Mouse (Mus musculus): ENCODE results near the gene Wbp2nl. TPM values are rescaled to one million over a fixed set of nuclear protein-coding genes. Genes with fewer than 3 reads are reported as not detected.

Wbp2nl gene
- polyA plus RNA-seq, 2 experiments: 0.10 to 0.11 TPM

DNA sequence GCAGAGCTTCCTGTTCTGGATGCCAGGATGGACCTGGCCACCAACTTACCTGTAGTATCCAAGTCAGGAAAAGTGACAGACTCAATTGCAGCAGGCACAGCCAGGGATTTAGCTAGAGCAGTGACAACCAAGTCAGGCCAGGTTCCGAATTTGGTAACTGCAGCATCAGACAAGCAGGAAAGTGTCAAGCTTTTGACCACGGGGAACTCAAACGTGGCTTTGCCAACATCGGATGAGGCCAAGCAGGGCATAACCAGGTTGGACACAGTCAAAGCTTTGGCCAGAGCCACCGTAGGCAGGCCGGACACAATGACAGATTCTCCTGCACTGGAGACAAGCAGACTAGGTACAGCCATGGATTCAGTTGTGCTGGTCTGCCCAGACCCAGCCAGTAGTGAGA, 26.5 kb upstream of the Wbp2nl start:
- DNase-seq (ENCODE audit: low read depth in 3 of 3, low spot score in 3 of 3): no peak
- Histone ChIP-seq H3K4me3 (ENCODE audit: insufficient read depth in 1 of 2, low read depth in 2 of 2, low read length in 2 of 2) (no peak overlapping the region), H3K36me3 (replicated peaks; ENCODE audit: control insufficient read depth, insufficient read depth, low read depth) (no peaks in the 10 kb centered on the region), H3K27ac (no peak overlapping the region), H3K4me1 (replicated peaks; ENCODE audit: control insufficient read depth in 2 of 2, insufficient read depth in 2 of 2, low read length in 1 of 2) (no peaks in the 10 kb centered on the region), H3K9me3 (ENCODE audit: control insufficient read depth, low read length) (no peaks in the 10 kb centered on the region), H3K9ac (replicated peaks) (no peak overlapping the region), H3K27me3 (ENCODE audit: control insufficient read depth, insufficient read depth, low read length) (peaks cover 42% of the 10 kb centered on the region), H3K4me2 (ENCODE audit: low read depth) (no peak overlapping the region)
- WGBS (ENCODE audit: insufficient replicate concordance): 56% methylated on average over 6 of the region's 6 CpGs
- no peak for ATAC-seq (ENCODE audit: insufficient read depth)
- TF ChIP-seq EP300 (IDR thresholded peaks at IDR 0.05; ENCODE audit: low read depth) (no peak), CTCF (IDR thresholded peaks at IDR 0.05; ENCODE audit: low read depth) (no peak)

DNA sequence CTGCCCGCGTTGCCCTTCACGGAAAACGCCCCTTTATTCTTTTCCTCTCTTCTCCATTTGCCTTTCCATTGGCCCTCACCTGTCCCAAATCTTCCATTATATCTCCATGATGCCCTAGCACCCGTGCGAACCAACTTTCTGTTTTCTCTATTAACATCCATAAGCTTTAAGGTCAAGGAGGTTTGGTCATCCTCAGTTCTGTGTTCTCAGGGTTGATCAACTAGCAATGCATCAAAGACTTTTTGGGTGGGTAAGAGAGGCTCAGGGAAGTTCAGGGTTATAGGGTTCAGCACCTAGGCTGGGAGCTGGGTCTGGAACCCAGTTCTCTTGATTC, 24.2 kb upstream of the Wbp2nl start, which contains the start of gene Sept3:
Gene Sept3, plus strand, starts transcription at position 301 of the 334 bp plus-strand sequence.
- 22% methylated on average over 6 of the region's 6 CpGs for WGBS (ENCODE audit: insufficient replicate concordance)
- peak within 1 kb of the TSS in 1 of 2 experiments; percentile 42; a peak in 2 of 4 replicates for H3K4me3 ChIP-seq (ENCODE audit: insufficient read depth in 1 of 2, low read depth in 2 of 2, low read length in 2 of 2)
- peaks cover 42% of the 10 kb centered on the region for H3K27me3 ChIP-seq (ENCODE audit: control insufficient read depth, insufficient read depth, low read length)
- H3K36me3 ChIP-seq (replicated peaks; ENCODE audit: control insufficient read depth, insufficient read depth, low read depth): no peaks in the 10 kb centered on the region
- no peak within 1 kb of the TSS for H3K9ac ChIP-seq (replicated peaks)
- peak within 1 kb of the TSS; percentile 57 for H3K4me2 ChIP-seq (ENCODE audit: low read depth)
- TF ChIP-seq EP300 (IDR thresholded peaks at IDR 0.05; ENCODE audit: low read depth) (no peak), CTCF (IDR thresholded peaks at IDR 0.05; ENCODE audit: low read depth) (no peak)
- no peak within 1 kb of the TSS for H3K27ac ChIP-seq
- no peaks in the 10 kb centered on the region for H3K9me3 ChIP-seq (ENCODE audit: control insufficient read depth, low read length)
- DNase-seq (ENCODE audit: low read depth in 3 of 3, low spot score in 3 of 3): no peak
- ATAC-seq (ENCODE audit: insufficient read depth): no peak
- no peaks in the 10 kb centered on the region for H3K4me1 ChIP-seq (replicated peaks; ENCODE audit: control insufficient read depth in 2 of 2, insufficient read depth in 2 of 2, low read length in 1 of 2)

DNA sequence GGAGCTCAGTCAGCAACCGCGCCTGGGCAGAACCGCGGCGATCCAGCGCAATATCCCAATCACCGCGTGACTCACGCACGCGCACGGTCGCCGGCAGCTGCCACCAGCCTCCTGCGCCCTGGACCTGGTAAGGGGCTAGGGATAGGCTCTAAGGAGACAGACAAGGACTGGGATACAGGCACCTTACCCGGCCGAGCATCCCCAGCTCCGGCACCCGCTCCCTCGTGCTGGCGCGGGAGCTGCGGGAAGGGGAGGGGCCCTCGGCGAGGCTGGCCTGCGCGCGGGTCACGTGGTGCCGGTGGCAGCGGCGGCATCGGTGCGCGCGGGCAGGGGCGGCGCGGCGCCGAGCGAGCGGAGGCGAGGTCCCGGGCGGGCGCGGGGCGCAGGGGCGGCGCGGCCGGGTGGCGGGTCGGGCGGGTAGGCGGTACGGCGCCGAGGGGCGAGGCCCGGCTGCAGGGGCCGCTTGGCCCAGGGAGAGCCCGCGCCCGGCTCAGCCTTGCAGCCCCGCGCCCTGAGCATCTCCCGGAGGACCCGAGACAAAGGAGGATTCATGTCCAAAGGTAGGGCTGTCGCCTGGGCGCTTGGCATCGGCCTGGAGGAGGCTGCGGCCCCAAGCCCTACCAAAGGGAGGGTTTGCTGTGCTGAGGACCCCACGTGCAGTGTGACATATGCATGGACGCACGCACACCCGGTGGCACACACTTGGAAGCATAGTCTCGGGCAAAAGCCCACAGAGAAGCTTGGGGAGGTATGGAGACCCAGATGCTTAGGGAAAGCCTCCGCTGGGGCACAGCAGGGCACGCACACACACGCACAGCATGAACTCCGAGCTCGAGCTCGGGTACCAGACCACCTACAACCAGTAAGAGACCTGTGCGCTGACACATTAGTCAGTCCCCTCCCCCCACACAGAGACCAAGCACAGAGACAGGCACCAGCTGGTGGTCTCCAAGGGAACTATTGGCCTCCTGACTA, 23.5 kb upstream of the Wbp2nl start:
- WGBS (ENCODE audit: insufficient replicate concordance): 1% methylated on average over 82 of the region's 86 CpGs
- H3K27ac ChIP-seq: no peak overlapping the region
- no peak overlapping the region for H3K9ac ChIP-seq (replicated peaks)
- no peaks in the 10 kb centered on the region for H3K36me3 ChIP-seq (replicated peaks; ENCODE audit: control insufficient read depth, insufficient read depth, low read depth)
- H3K4me2 ChIP-seq (ENCODE audit: low read depth): peak overlapping the region; percentile 57
- no peak for TF ChIP-seq EP300 (IDR thresholded peaks at IDR 0.05; ENCODE audit: low read depth)
- no peak for TF ChIP-seq CTCF (IDR thresholded peaks at IDR 0.05; ENCODE audit: low read depth)
- H3K4me3 ChIP-seq (ENCODE audit: insufficient read depth in 1 of 2, low read depth in 2 of 2, low read length in 2 of 2): peak overlapping the region in 1 of 2 experiments; percentile 42; a peak in 2 of 4 replicates
- DNase-seq (ENCODE audit: low read depth in 3 of 3, low spot score in 3 of 3) (no peak), ATAC-seq (ENCODE audit: insufficient read depth) (no peak)
- no peaks in the 10 kb centered on the region for H3K9me3 ChIP-seq (ENCODE audit: control insufficient read depth, low read length)
- no peaks in the 10 kb centered on the region for H3K4me1 ChIP-seq (replicated peaks; ENCODE audit: control insufficient read depth in 2 of 2, insufficient read depth in 2 of 2, low read length in 1 of 2)
- peaks cover 42% of the 10 kb centered on the region for H3K27me3 ChIP-seq (ENCODE audit: control insufficient read depth, insufficient read depth, low read length)

DNA sequence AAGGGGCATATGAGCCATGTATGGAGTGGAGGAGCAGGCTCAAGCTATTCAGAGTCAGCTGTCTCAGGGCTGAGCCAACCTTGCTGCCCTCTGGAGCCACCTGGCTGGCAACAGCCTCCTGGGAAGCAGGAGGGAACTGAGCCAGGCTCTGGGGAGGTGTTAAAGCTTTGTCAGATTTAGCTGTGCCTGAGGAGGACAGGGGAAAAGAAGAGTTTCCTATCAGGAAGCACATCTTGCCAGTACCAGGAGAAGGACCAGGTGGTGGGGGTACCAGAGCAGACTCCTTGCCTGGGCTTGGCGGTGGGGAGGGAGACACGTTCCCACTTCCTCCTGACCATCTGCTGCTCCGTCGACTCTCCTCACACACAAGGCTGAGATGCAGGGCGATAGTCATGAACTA, 21.2 kb upstream of the Wbp2nl start:
- no peak for DNase-seq (ENCODE audit: low read depth in 3 of 3, low spot score in 3 of 3)
- no peak for TF ChIP-seq CTCF (IDR thresholded peaks at IDR 0.05; ENCODE audit: low read depth)
- no peak for TF ChIP-seq EP300 (IDR thresholded peaks at IDR 0.05; ENCODE audit: low read depth)
- Histone ChIP-seq H3K4me2 (ENCODE audit: low read depth) (no peak overlapping the region), H3K4me3 (ENCODE audit: insufficient read depth in 1 of 2, low read depth in 2 of 2, low read length in 2 of 2) (no peak overlapping the region), H3K4me1 (replicated peaks; ENCODE audit: control insufficient read depth in 2 of 2, insufficient read depth in 2 of 2, low read length in 1 of 2) (no peaks in the 10 kb centered on the region), H3K27me3 (ENCODE audit: control insufficient read depth, insufficient read depth, low read length) (peaks cover 40% of the 10 kb centered on the region), H3K36me3 (replicated peaks; ENCODE audit: control insufficient read depth, insufficient read depth, low read depth) (no peaks in the 10 kb centered on the region), H3K9ac (replicated peaks) (no peak overlapping the region), H3K9me3 (ENCODE audit: control insufficient read depth, low read length) (no peaks in the 10 kb centered on the region), H3K27ac (no peak overlapping the region)
- ATAC-seq (ENCODE audit: insufficient read depth): no peak
- 22% methylated on average over 5 of the region's 5 CpGs for WGBS (ENCODE audit: insufficient replicate concordance)

DNA sequence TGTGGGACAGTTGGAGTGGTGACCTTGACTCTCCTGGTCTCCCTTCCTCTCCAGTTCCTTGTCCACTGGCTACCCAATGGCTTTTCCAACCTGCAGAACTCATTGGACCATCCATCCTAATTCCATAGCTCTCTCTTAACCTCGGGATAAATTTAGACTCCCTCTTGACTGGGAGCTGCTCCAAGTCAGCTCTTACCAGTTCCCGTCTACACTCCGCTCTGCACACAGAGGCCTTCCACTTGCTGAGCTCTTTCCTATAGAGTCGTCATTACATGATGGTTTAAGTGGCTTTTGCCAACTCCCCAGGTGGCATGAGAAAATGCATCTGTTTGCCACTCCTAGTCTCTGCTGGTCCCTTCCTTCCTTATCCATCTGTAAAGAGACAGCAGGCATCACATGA, 18.1 kb upstream of the Wbp2nl start:
- Histone ChIP-seq H3K9me3 (ENCODE audit: control insufficient read depth, low read length) (no peaks in the 10 kb centered on the region), H3K4me3 (ENCODE audit: insufficient read depth in 1 of 2, low read depth in 2 of 2, low read length in 2 of 2) (no peak overlapping the region), H3K27me3 (ENCODE audit: control insufficient read depth, insufficient read depth, low read length) (peaks cover 12% of the 10 kb centered on the region), H3K4me1 (replicated peaks; ENCODE audit: control insufficient read depth in 2 of 2, insufficient read depth in 2 of 2, low read length in 1 of 2) (no peaks in the 10 kb centered on the region), H3K4me2 (ENCODE audit: low read depth) (no peak overlapping the region), H3K27ac (no peak overlapping the region), H3K36me3 (replicated peaks; ENCODE audit: control insufficient read depth, insufficient read depth, low read depth) (no peaks in the 10 kb centered on the region), H3K9ac (replicated peaks) (no peak overlapping the region)
- ATAC-seq (ENCODE audit: insufficient read depth) (no peak), DNase-seq (ENCODE audit: low read depth in 3 of 3, low spot score in 3 of 3) (no peak)
- WGBS (ENCODE audit: insufficient replicate concordance): 57% methylated on average over 4 of the region's 4 CpGs
- TF ChIP-seq EP300 (IDR thresholded peaks at IDR 0.05; ENCODE audit: low read depth) (no peak), CTCF (IDR thresholded peaks at IDR 0.05; ENCODE audit: low read depth) (no peak)
